Comparison of ENCODE assay signal across 34 mouse cellular contexts in the genomic region with DNA sequence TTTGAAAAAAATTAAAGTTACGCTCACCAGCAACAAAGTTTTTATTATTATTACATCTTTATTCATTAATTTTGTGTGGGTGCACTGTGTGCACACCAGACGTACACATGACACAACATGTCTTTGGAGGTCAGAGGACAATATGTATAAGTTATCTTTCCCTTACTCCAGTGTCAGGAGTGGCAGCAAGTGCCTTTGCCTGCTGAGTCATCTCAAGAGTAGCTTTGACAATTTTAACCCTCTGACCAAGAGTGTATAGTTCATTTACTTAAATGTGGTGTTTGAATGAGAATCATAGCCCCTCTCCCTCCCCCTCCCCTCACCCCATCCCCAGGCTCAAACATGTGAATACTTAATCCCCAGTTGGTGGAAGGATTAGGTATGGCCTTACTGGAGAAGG.
"Had no signal": no experiment of that assay in that cellular context is flagged by ENCODE, and none has a peak within 500 bp of the region (broad histone marks: within the 10 kb centered on the region; RNA-seq: fewer than 3 reads in every experiment).

No protein-coding gene starts in this region.

- H3K27me3 ChIP-seq: heart, embryonic 12.5 days; heart, embryonic 13.5 days; heart, embryonic 15.5 days; hindbrain, embryonic 12.5 days; hindbrain, embryonic 13.5 days; hindbrain, embryonic 15.5 days; intestine, embryonic 15.5 days; kidney, embryonic 15.5 days had no signal

- H3K27ac ChIP-seq: heart, embryonic 10.5 days; hindbrain, embryonic 10.5 days; hindbrain, embryonic 12.5 days; hindbrain, embryonic 13.5 days; hindbrain, embryonic 14.5 days; hindbrain, embryonic 15.5 days; hindbrain, postnatal 0 days; intestine, embryonic 15.5 days; kidney, embryonic 15.5 days; kidney, postnatal 0 days; layer of hippocampus, adult 2 months had no signal

- H3K9ac ChIP-seq: heart, embryonic 12.5 days; heart, embryonic 13.5 days; heart, embryonic 15.5 days; hindbrain, embryonic 12.5 days; hindbrain, embryonic 13.5 days; hindbrain, embryonic 14.5 days; hindbrain, embryonic 15.5 days; intestine, embryonic 15.5 days; kidney, embryonic 15.5 days had no signal

- H3K4me3 ChIP-seq: heart, embryonic 10.5 days; heart, embryonic 12.5 days; heart, embryonic 13.5 days; heart, embryonic 15.5 days; hindbrain, embryonic 10.5 days; hindbrain, embryonic 12.5 days; hindbrain, embryonic 13.5 days; hindbrain, embryonic 15.5 days; intestine, embryonic 15.5 days; kidney, embryonic 15.5 days; layer of hippocampus, adult 2 months had no signal

- DNase-seq: heart, postnatal 10 days; heart, postnatal 14 days; heart, postnatal 36 days; heart, postnatal 4 days; kidney, adult 11 months; kidney, adult 18-20 months; kidney, adult 2 months; kidney, adult 8-10 months; kidney, adult 9 months; kidney, postnatal 10 days; kidney, postnatal 14 days; kidney, postnatal 25 days; kidney, postnatal 4 days; layer of hippocampus, adult 9-11 months; layer of hippocampus, postnatal 36 days had no signal

- H3K4me2 ChIP-seq: heart, embryonic 11.5 days; heart, embryonic 12.5 days; heart, embryonic 13.5 days; heart, embryonic 15.5 days; hindbrain, embryonic 12.5 days; hindbrain, embryonic 13.5 days; hindbrain, embryonic 14.5 days; hindbrain, embryonic 15.5 days; intestine, embryonic 15.5 days; kidney, embryonic 15.5 days had no signal

- ATAC-seq: hindbrain, embryonic 16.5 days; hindbrain, postnatal 0 days; inflammation-experienced regulatory T-cells, adult 6 months; intestine, embryonic 15.5 days; intestine, embryonic 16.5 days; intestine, postnatal 0 days had no signal

- H3K9me3 ChIP-seq: heart, embryonic 10.5 days; heart, embryonic 12.5 days; heart, embryonic 13.5 days; heart, embryonic 15.5 days; hindbrain, embryonic 10.5 days; hindbrain, embryonic 12.5 days; hindbrain, embryonic 13.5 days; hindbrain, embryonic 15.5 days; intestine, embryonic 15.5 days; kidney, embryonic 15.5 days had no signal

- H3K4me1 ChIP-seq: heart, embryonic 10.5 days; hindbrain, embryonic 10.5 days; hindbrain, embryonic 12.5 days; hindbrain, embryonic 15.5 days; intestine, embryonic 15.5 days; kidney, embryonic 15.5 days had no signal
